Mouse (Mus musculus) midbrain, embryonic 11.5 days (tissue): ENCODE results near the gene Hhat. TPM values are rescaled to one million over a fixed set of nuclear protein-coding genes. Genes with fewer than 3 reads are reported as not detected.

Source experiments
- ATAC-seq: fragments of 200-750 bp; cut with Nextera tagmentation; 2 replicates; pipeline ENCODE4 v1.8.0; 2017; ENCODE audit warnings: moderate TSS enrichment, moderate library complexity; ENCODE audit not compliant: low FRiP score
- DNase-seq: peaks from one replicate; pipeline ENCODE4 v3.0.0; 2015; ENCODE audit warnings: low spot score; ENCODE audit errors: missing footprints
- H3K27ac ChIP-seq: fragments of 300-500 bp; sonication (generic); 2 replicates; pipeline ENCODE4 v1.5.1; 2014; ENCODE audit warnings: low read depth, low read length
- H3K27me3 ChIP-seq: fragments of 300-500 bp; sonication (generic); 2 replicates; pipeline ENCODE4 v1.6.1; 2014; ENCODE audit warnings: mild to moderate bottlenecking, low read length, moderate library complexity, mixed read lengths; ENCODE audit not compliant: control insufficient read depth, insufficient read depth
- H3K36me3 ChIP-seq: fragments of 300-500 bp; sonication (generic); 2 replicates; pipeline ENCODE4 v1.6.1; 2014; ENCODE audit warnings: mild to moderate bottlenecking, low read length, moderate library complexity, mixed read lengths; ENCODE audit not compliant: control insufficient read depth, insufficient read depth
- H3K4me1 ChIP-seq: fragments of 300-500 bp; sonication (generic); 2 replicates; pipeline ENCODE4 v1.6.1; 2014; ENCODE audit warnings: low read length; ENCODE audit not compliant: control insufficient read depth, insufficient read depth
- H3K4me2 ChIP-seq: fragments of 300-500 bp; sonication (generic); 2 replicates; pipeline ENCODE4 v1.6.1; 2014; ENCODE audit warnings: mild to moderate bottlenecking, moderate library complexity
- H3K4me3 ChIP-seq: fragments of 300-500 bp; sonication (generic); 2 replicates; pipeline ENCODE4 v1.5.1; 2014; ENCODE audit warnings: low read depth, low read length
- H3K9ac ChIP-seq: fragments of 300-500 bp; sonication (generic); 2 replicates; pipeline ENCODE4 v1.6.1; 2014; ENCODE audit warnings: low read length
- H3K9me3 ChIP-seq: fragments of 300-500 bp; sonication (generic); 2 replicates; pipeline ENCODE4 v1.6.1; 2016; ENCODE audit warnings: low read length; ENCODE audit not compliant: control insufficient read depth
- WGBS: fragments of 180-500 bp; shearing (Covaris S2); extraction: QIAGEN DNeasy Blood & Tissue Kit; methylation state at CpG from one replicate; pipeline ENCODE4 v1.1.7; 2014; 5-methylcytosine and 5-hydroxymethylcytosine counted together
- polyA plus RNA-seq: library from polyadenylated mRNA; unstranded; fragments of >200 nt; fragmentation: Nextera tagmentation; extraction: Ambion mirVana; gene quantifications from 2 replicates; pipeline ENCODE4 v1.2.1, GENCODE M21; 2014

Gene Hhat
- polyA plus RNA-seq, 1 experiment from 2014 or later = 11.0 TPM

GRCm38 (mm10) chr1:192799165-192799991 lies 28.4 kb upstream of the Hhat start:
- Histone ChIP-seq H3K36me3 (no peaks in the 10 kb centered on the region), H3K9me3 (no peaks in the 10 kb centered on the region), H3K27ac (no peak overlapping the region), H3K27me3 (peaks cover 3% of the 10 kb centered on the region; the same call in 1 of the 2 replicates), H3K9ac (no peak overlapping the region), H3K4me3 (no peak overlapping the region), H3K4me2 (no peak overlapping the region), H3K4me1 (peaks cover 8% of the 10 kb centered on the region; the same call in 1 of the 2 replicates)
- DNase-seq = peak; percentile 87
- 35% methylated on average over 10 of the region's 10 CpGs for WGBS
- ATAC-seq = no peak

- Histone ChIP-seq H3K4me2 (no peak overlapping the region), H3K27me3 (peaks cover 3% of the 10 kb centered on the region; the same call in 1 of the 2 replicates), H3K9me3 (no peaks in the 10 kb centered on the region), H3K27ac (no peak overlapping the region), H3K4me3 (no peak overlapping the region), H3K4me1 (peaks cover 8% of the 10 kb centered on the region; the same call in 1 of the 2 replicates), H3K9ac (no peak overlapping the region), H3K36me3 (no peaks in the 10 kb centered on the region)
- WGBS = 78% methylated on average over 16 of the region's 16 CpGs
- DNase-seq (no peak), ATAC-seq (no peak)
These were observed 27.5 kb upstream of the Hhat start for GRCm38 (mm10) chr1:192798212-192799164.

GRCm38 (mm10) chr1:192797011-192797274 lies 25.9 kb upstream of the Hhat start:
- H3K36me3 ChIP-seq = no peaks in the 10 kb centered on the region
- no peaks in the 10 kb centered on the region for H3K9me3 ChIP-seq
- peaks cover 8% of the 10 kb centered on the region for H3K4me1 ChIP-seq
- no peak overlapping the region for H3K27ac ChIP-seq
- peaks cover 3% of the 10 kb centered on the region; the same call in 1 of the 2 replicates for H3K27me3 ChIP-seq
- DNase-seq (no peak), ATAC-seq (peak; percentile 41)
- H3K9ac ChIP-seq = peak overlapping the region; percentile 39
- no peak overlapping the region for H3K4me3 ChIP-seq
- 37% methylated on average over 3 of the region's 3 CpGs for WGBS
- H3K4me2 ChIP-seq = no peak overlapping the region

- 10% methylated on average over 16 of the region's 21 CpGs for WGBS
- Histone ChIP-seq H3K4me3 (no peak overlapping the region), H3K4me1 (peaks cover 13% of the 10 kb centered on the region), H3K36me3 (no peaks in the 10 kb centered on the region), H3K27me3 (peaks cover 3% of the 10 kb centered on the region; the same call in 1 of the 2 replicates), H3K27ac (no peak overlapping the region; the same call in 1 of the 2 replicates), H3K9ac (peak overlapping the region; percentile 39), H3K9me3 (no peaks in the 10 kb centered on the region), H3K4me2 (no peak overlapping the region)
- peak; percentile 88 for DNase-seq
- ATAC-seq = peak; percentile 58
These were observed 25.4 kb upstream of the Hhat start for GRCm38 (mm10) chr1:192796201-192797010.

GRCm38 (mm10) chr1:192794957-192795745 lies 24.1 kb upstream of the Hhat start:
- Histone ChIP-seq H3K4me3 (no peak overlapping the region), H3K9ac (no peak overlapping the region), H3K36me3 (no peaks in the 10 kb centered on the region), H3K27me3 (peaks cover 3% of the 10 kb centered on the region; the same call in 1 of the 2 replicates), H3K9me3 (no peaks in the 10 kb centered on the region), H3K4me1 (peaks cover 16% of the 10 kb centered on the region), H3K27ac (no peak overlapping the region), H3K4me2 (no peak overlapping the region)
- WGBS = 58% methylated on average over 9 of the region's 9 CpGs
- ATAC-seq (no peak), DNase-seq (no peak)

GRCm38 (mm10) chr1:192791897-192792361 lies 20.9 kb upstream of the Hhat start:
- H3K4me3 ChIP-seq = no peak overlapping the region
- H3K4me1 ChIP-seq = peaks cover 13% of the 10 kb centered on the region
- no peaks in the 10 kb centered on the region for H3K9me3 ChIP-seq
- H3K4me2 ChIP-seq = no peak overlapping the region
- 10% methylated on average over 7 of the region's 7 CpGs for WGBS
- peak; percentile 87 for DNase-seq
- no peak overlapping the region for H3K9ac ChIP-seq
- ATAC-seq = no peak
- no peak overlapping the region for H3K27ac ChIP-seq
- peaks cover 1% of the 10 kb centered on the region; the same call in 1 of the 2 replicates for H3K27me3 ChIP-seq
- no peaks in the 10 kb centered on the region for H3K36me3 ChIP-seq

GRCm38 (mm10) chr1:192790442-192790841 lies 19.4 kb upstream of the Hhat start:
- 81% methylated on average over 4 of the region's 4 CpGs for WGBS
- H3K4me1 ChIP-seq = peaks cover 9% of the 10 kb centered on the region
- no peak overlapping the region for H3K27ac ChIP-seq
- no peak overlapping the region for H3K4me2 ChIP-seq
- H3K9ac ChIP-seq = no peak overlapping the region
- no peaks in the 10 kb centered on the region for H3K9me3 ChIP-seq
- DNase-seq (no peak), ATAC-seq (no peak)
- no peaks in the 10 kb centered on the region for H3K27me3 ChIP-seq
- no peak overlapping the region for H3K4me3 ChIP-seq
- no peaks in the 10 kb centered on the region for H3K36me3 ChIP-seq

GRCm38 (mm10) chr1:192789828-192790227 lies 18.8 kb upstream of the Hhat start:
- Histone ChIP-seq H3K27me3 (no peaks in the 10 kb centered on the region), H3K27ac (no peak overlapping the region), H3K36me3 (no peaks in the 10 kb centered on the region), H3K9me3 (no peaks in the 10 kb centered on the region), H3K4me2 (no peak overlapping the region), H3K4me1 (peaks cover 9% of the 10 kb centered on the region), H3K4me3 (no peak overlapping the region), H3K9ac (no peak overlapping the region)
- ATAC-seq (no peak), DNase-seq (no peak)
- 69% methylated on average over 11 of the region's 11 CpGs for WGBS
